Mouse (Mus musculus) layer of hippocampus, adult 6 months (tissue): ENCODE measurements around the gene Fbxl22. TPM values are rescaled to one million over a fixed set of nuclear protein-coding genes. Genes with fewer than 3 reads are reported as not detected.

Experiments
- long read RNA-seq, 2 experiments: library from polyadenylated mRNA; unstranded; transcript quantifications; one replicate each; pipeline ENCODE4 v2.0.0; 2019 to 2020
- polyA plus RNA-seq: library from polyadenylated mRNA; unstranded; fragments of <200 nt; fragmentation: Nextera tagmentation; gene quantifications from 2 replicates; pipeline ENCODE4 v1.2.3, GENCODE M21; 2021

Fbxl22 gene
- polyA plus RNA-seq = 0.13 and 0.20 TPM in 2 replicates
- long read RNA-seq, experiment 1 = 0 reads
- long read RNA-seq, experiment 2 = 0 reads

GRCm38 (mm10) chr9:66514256-66514770 lies at the start of gene Fbxl22:
Gene Fbxl22, minus strand, starts transcription at chr9:66514593.

Other genes starting within 250 kb of the Fbxl22 start
- 11.8 and 13.8 TPM in 2 replicates for gene Herc1, start 164.1 kb downstream of the Fbxl22 start, polyA plus RNA-seq
- 22.8 and 24.7 TPM in 2 replicates for gene Usp3, start 78.5 kb upstream of the Fbxl22 start, polyA plus RNA-seq
- gene Car12, start 199.1 kb upstream of the Fbxl22 start, polyA plus RNA-seq = 27.8 and 69.7 TPM in 2 replicates